Mouse (Mus musculus): Measurements from ENCODE around the gene Pde10a.

GRCm38 (mm10) chr17:8799296-8799731 lies 274.1 kb downstream of the Pde10a start:
- TF ChIP-seq CTCF (IDR thresholded peaks at IDR 0.05; ENCODE audit: low read depth, low read length) = no peak
- no peak for TF ChIP-seq POLR2A (IDR thresholded peaks at IDR 0.05; ENCODE audit: extremely low read depth, insufficient read depth, low read length)
